8 mouse cellular contexts compared by ENCODE assay signal in the genomic region with DNA sequence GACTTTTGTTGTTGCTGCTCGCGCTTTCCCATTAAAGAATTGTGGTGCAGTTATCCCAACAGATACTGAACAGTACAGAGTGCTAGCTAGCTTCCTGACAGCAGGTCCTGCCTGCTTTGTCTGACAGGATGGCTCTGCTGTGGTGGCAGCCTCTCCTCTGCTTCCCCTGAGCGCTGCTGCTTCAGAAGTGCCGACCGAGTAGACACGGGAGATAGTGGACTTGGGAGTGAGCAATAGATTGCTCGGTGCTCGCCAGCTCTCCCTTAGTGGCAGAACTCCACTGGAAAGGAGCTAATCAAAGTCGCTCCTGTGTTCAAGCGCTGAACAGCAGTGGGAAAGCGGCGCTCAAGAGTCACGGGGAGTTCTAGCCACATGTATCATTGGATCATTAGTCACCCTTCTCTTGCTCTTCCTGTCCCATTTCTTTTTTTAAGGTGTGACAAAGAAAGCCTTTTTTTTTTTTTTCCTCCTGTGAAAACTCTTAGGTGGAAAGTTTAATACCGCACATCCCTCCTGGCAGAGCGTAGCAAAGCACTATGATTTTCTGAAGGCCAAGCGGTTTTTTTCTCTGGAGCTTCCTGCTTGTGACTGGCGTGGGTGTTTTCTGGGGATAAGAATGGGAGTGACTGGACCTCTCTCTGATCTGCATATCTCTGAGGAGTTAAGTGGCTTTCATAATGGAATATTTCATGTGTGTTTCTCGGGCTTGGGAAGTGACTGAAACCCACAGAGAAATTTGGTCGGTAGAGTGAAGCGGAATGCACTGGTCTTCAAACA. TPM values are rescaled to one million over a fixed set of nuclear protein-coding genes. Genes with fewer than 3 reads are reported as not detected.
A peak's percentile ranks its signal among the peaks of the same experiment; 100 is the strongest.
DNase-seq lines count a peak whose midpoint lies in the region.

No protein-coding gene starts in this region.

- intact Hi-C loops in heart, postnatal 36 days (cut with DNase I): no loop called here

- peak; percentile 9 to 21 for DNase-seq in left cerebral cortex, adult 18-20 months (ENCODE audit: low spot score in 2 of 2)
- DNase-seq in left cerebral cortex, adult 11 months (ENCODE audit: low spot score): no peak
- DNase-seq in embryo, embryonic 11 days: peak; percentile 11
- peak; percentile 24 to 29 for DNase-seq in heart, postnatal 36 days
- DNase-seq in layer of hippocampus, postnatal 10 days (ENCODE audit: low spot score in 2 of 2): peak; percentile 30 to 48
- peak; percentile 25 to 31 for DNase-seq in right cerebral cortex, postnatal 10 days (ENCODE audit: low spot score in 2 of 2)
- no peak for DNase-seq in gastrocnemius, adult 8-10 months (ENCODE audit: low spot score in 2 of 2)
- DNase-seq in natural killer cell, adult 2 months (ENCODE audit: low spot score in 2 of 2): no peak

RNA-seq across cellular contexts. Expression of a gene that starts 42.8 kb away (rescaled TPM):
- 1 to 10 TPM; 6.2 to 6.6 TPM for total RNA-seq in left cerebral cortex, adult 18-20 months (2021)
- total RNA-seq in heart, postnatal 36 days (2021): 10 to 100 TPM in 1 of 2 experiments, 1 to 10 TPM in 1; 9.5 to 12.1 TPM
- total RNA-seq in layer of hippocampus, postnatal 10 days (2021): 1 to 10 TPM; 5.8 to 5.9 TPM
- total RNA-seq in gastrocnemius, adult 8-10 months (2022): 1 to 10 TPM; 7.6 to 8.7 (median 8.0) TPM

Comparison
In these comparisons a context has a peak if more than half of its experiments do, and no peak if none do; other contexts are left out.
1. DNase-seq: peak in left cerebral cortex, adult 18-20 months (2 of 2), embryo, embryonic 11 days (single experiment), heart, postnatal 36 days (2 of 2), layer of hippocampus, postnatal 10 days (2 of 2) and right cerebral cortex, postnatal 10 days (2 of 2); none in left cerebral cortex, adult 11 months (single experiment), gastrocnemius, adult 8-10 months (0 of 2) and natural killer cell, adult 2 months (0 of 2).